Mouse (Mus musculus): Measurements from ENCODE around the gene Uba5. TPM values are rescaled to one million over a fixed set of nuclear protein-coding genes. Genes with fewer than 3 reads are reported as not detected.
A peak's percentile ranks its signal among the peaks of the same experiment; 100 is the strongest.

Uba5 gene
- polyA plus RNA-seq, 1 experiment from 2014 or later, result 68.5 TPM

DNA sequence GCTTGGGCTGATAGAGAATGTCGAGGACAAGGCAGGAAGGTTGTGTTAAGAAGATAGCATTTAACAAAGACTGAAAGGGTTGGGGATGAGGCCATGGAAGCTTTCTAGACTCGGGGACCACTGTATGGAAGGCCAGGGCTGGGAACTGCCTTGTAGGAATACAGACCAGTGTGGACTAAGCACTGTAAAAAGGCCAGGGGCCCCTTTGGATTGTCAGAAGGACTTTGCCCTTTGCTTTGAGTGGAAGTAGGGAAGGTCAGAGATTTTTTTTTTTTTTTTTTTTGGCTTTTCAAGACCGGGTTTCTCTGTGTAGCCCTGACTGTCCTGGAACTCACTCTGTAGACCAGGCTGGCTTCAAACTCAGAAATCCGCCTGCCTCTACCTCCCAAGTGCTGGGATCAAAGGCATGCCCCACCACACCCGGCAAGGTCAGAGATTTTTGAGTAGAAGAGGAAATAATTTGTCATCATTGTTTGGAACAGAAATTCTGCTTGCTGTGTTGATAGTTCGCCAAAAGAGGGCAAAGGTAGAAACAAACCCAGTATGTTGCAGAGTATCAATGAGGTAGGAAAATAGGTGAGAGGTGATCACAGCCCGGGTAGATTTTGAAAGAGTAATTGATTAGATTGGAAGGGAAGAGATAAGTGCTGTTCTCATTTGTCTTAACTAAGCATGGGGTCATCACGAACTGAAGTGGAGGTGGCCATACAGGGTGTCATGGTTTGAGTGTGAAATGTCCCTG lies 8.1 kb upstream of the Uba5 start:
- Histone ChIP-seq H3K4me2 (ENCODE audit: low read length) (no peak overlapping the region), H3K27me3 (replicated peaks; ENCODE audit: control insufficient read depth, insufficient read depth, low read length) (no peaks in the 10 kb centered on the region), H3K27ac (ENCODE audit: low read length) (no peak overlapping the region), H3K9ac (replicated peaks; ENCODE audit: low read depth, low read length) (no peak overlapping the region), H3K36me3 (ENCODE audit: control insufficient read depth, insufficient read depth) (no peaks in the 10 kb centered on the region), H3K9me3 (ENCODE audit: control insufficient read depth, low read length) (no peaks in the 10 kb centered on the region), H3K4me3 (replicated peaks; ENCODE audit: low read length) (no peak overlapping the region), H3K4me1 (replicated peaks; ENCODE audit: control insufficient read depth, insufficient read depth, low read length) (no peaks in the 10 kb centered on the region)
- no peak for ATAC-seq
- 81% methylated on average over 8 of the region's 8 CpGs for WGBS

DNA sequence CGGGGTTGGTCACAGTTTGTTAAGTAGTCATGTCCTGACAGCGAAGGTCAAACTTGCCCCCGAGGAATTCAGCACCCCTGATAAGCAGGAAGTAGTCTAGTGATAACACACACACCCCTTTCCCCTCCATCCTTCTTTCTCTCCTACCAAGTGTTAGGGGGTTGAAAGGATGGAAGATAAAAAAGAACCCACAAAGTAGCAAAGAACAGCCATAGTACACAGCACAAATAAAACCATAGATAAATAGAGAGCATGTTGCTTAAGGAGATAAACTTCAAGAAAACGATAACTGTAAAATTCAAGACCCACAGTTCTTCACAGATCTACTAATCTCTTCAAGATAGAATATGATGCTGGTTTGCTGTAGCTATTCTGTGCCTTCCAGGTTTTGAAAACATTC lies 7.3 kb upstream of the Uba5 start:
- H3K36me3 ChIP-seq (ENCODE audit: control insufficient read depth, insufficient read depth), result no peaks in the 10 kb centered on the region
- no peak for ATAC-seq
- no peaks in the 10 kb centered on the region for H3K4me1 ChIP-seq (replicated peaks; ENCODE audit: control insufficient read depth, insufficient read depth, low read length)
- no peak overlapping the region for H3K4me3 ChIP-seq (replicated peaks; ENCODE audit: low read length)
- no peak overlapping the region for H3K4me2 ChIP-seq (ENCODE audit: low read length)
- 91% methylated on average over 4 of the region's 4 CpGs for WGBS
- H3K9me3 ChIP-seq (ENCODE audit: control insufficient read depth, low read length), result no peaks in the 10 kb centered on the region
- H3K27ac ChIP-seq (ENCODE audit: low read length), result no peak overlapping the region
- H3K27me3 ChIP-seq (replicated peaks; ENCODE audit: control insufficient read depth, insufficient read depth, low read length), result no peaks in the 10 kb centered on the region
- H3K9ac ChIP-seq (replicated peaks; ENCODE audit: low read depth, low read length), result no peak overlapping the region

- no peak overlapping the region for H3K27ac ChIP-seq (ENCODE audit: low read length)
- no peak for ATAC-seq
- H3K9ac ChIP-seq (replicated peaks; ENCODE audit: low read depth, low read length), result no peak overlapping the region
- H3K36me3 ChIP-seq (ENCODE audit: control insufficient read depth, insufficient read depth), result peaks cover 7% of the 10 kb centered on the region; the same call in 1 of the 2 replicates
- no peak overlapping the region for H3K4me3 ChIP-seq (replicated peaks; ENCODE audit: low read length)
- no peaks in the 10 kb centered on the region for H3K27me3 ChIP-seq (replicated peaks; ENCODE audit: control insufficient read depth, insufficient read depth, low read length)
- no peak overlapping the region for H3K4me2 ChIP-seq (ENCODE audit: low read length)
- H3K4me1 ChIP-seq (replicated peaks; ENCODE audit: control insufficient read depth, insufficient read depth, low read length), result peaks cover 20% of the 10 kb centered on the region
- H3K9me3 ChIP-seq (ENCODE audit: control insufficient read depth, low read length), result no peaks in the 10 kb centered on the region
- 46% methylated on average over 1 of the region's 1 CpGs for WGBS
These were observed 1.6 kb upstream of the Uba5 start for GRCm38 (mm10) chr9:104064571-104064970.

- Histone ChIP-seq H3K36me3 (ENCODE audit: control insufficient read depth, insufficient read depth) (peaks cover 8% of the 10 kb centered on the region; the same call in 1 of the 2 replicates), H3K4me3 (replicated peaks; ENCODE audit: low read length) (peak within 1 kb of the TSS; percentile 86), H3K4me1 (replicated peaks; ENCODE audit: control insufficient read depth, insufficient read depth, low read length) (peaks cover 20% of the 10 kb centered on the region), H3K9ac (replicated peaks; ENCODE audit: low read depth, low read length) (peak within 1 kb of the TSS; percentile 81), H3K4me2 (ENCODE audit: low read length) (peak within 1 kb of the TSS; percentile 98), H3K27ac (ENCODE audit: low read length) (peak within 1 kb of the TSS; percentile 62), H3K9me3 (ENCODE audit: control insufficient read depth, low read length) (no peaks in the 10 kb centered on the region), H3K27me3 (replicated peaks; ENCODE audit: control insufficient read depth, insufficient read depth, low read length) (no peaks in the 10 kb centered on the region)
- 0% methylated on average over 28 of the region's 30 CpGs for WGBS
- peak; percentile 97 for ATAC-seq
These were observed 469 bp upstream of the Uba5 start, which contains the start of gene Acad11 for GRCm38 (mm10) chr9:104063244-104063961. Gene Acad11, plus strand, starts transcription at chr9:104063377.

GRCm38 (mm10) chr9:104051028-104051427 lies 11.9 kb downstream of the Uba5 start:
- H3K9me3 ChIP-seq (ENCODE audit: control insufficient read depth, low read length), result no peaks in the 10 kb centered on the region
- H3K27me3 ChIP-seq (replicated peaks; ENCODE audit: control insufficient read depth, insufficient read depth, low read length), result no peaks in the 10 kb centered on the region
- ATAC-seq, result no peak
- H3K27ac ChIP-seq (ENCODE audit: low read length), result no peak overlapping the region
- H3K4me3 ChIP-seq (replicated peaks; ENCODE audit: low read length), result no peak overlapping the region
- H3K4me2 ChIP-seq (ENCODE audit: low read length), result no peak overlapping the region
- H3K9ac ChIP-seq (replicated peaks; ENCODE audit: low read depth, low read length), result no peak overlapping the region
- WGBS, result 96% methylated on average over 6 of the region's 6 CpGs
- H3K36me3 ChIP-seq (ENCODE audit: control insufficient read depth, insufficient read depth), result peaks cover 67% of the 10 kb centered on the region
- no peaks in the 10 kb centered on the region for H3K4me1 ChIP-seq (replicated peaks; ENCODE audit: control insufficient read depth, insufficient read depth, low read length)

- no peak overlapping the region for H3K9ac ChIP-seq (replicated peaks; ENCODE audit: low read depth, low read length)
- 93% methylated on average over 4 of the region's 4 CpGs for WGBS
- no peaks in the 10 kb centered on the region for H3K4me1 ChIP-seq (replicated peaks; ENCODE audit: control insufficient read depth, insufficient read depth, low read length)
- H3K4me2 ChIP-seq (ENCODE audit: low read length), result no peak overlapping the region
- H3K27me3 ChIP-seq (replicated peaks; ENCODE audit: control insufficient read depth, insufficient read depth, low read length), result no peaks in the 10 kb centered on the region
- H3K9me3 ChIP-seq (ENCODE audit: control insufficient read depth, low read length), result no peaks in the 10 kb centered on the region
- ATAC-seq, result no peak
- no peak overlapping the region for H3K27ac ChIP-seq (ENCODE audit: low read length)
- peaks cover 13% of the 10 kb centered on the region for H3K36me3 ChIP-seq (ENCODE audit: control insufficient read depth, insufficient read depth)
- no peak overlapping the region for H3K4me3 ChIP-seq (replicated peaks; ENCODE audit: low read length)
These were observed 19.3 kb downstream of the Uba5 start for GRCm38 (mm10) chr9:104043676-104044075.

- Histone ChIP-seq H3K4me3 (replicated peaks; ENCODE audit: low read length) (no peak within 1 kb of the TSS), H3K27me3 (replicated peaks; ENCODE audit: control insufficient read depth, insufficient read depth, low read length) (no peaks in the 10 kb centered on the region), H3K27ac (ENCODE audit: low read length) (no peak within 1 kb of the TSS), H3K9ac (replicated peaks; ENCODE audit: low read depth, low read length) (no peak within 1 kb of the TSS), H3K4me1 (replicated peaks; ENCODE audit: control insufficient read depth, insufficient read depth, low read length) (no peaks in the 10 kb centered on the region), H3K36me3 (ENCODE audit: control insufficient read depth, insufficient read depth) (no peaks in the 10 kb centered on the region), H3K4me2 (ENCODE audit: low read length) (no peak within 1 kb of the TSS), H3K9me3 (ENCODE audit: control insufficient read depth, low read length) (no peaks in the 10 kb centered on the region)
- WGBS, result 75% methylated on average over 2 of the region's 2 CpGs
- no peak for ATAC-seq
These were observed 22.6 kb downstream of the Uba5 start, which contains the start of gene Gm28305 for GRCm38 (mm10) chr9:104040362-104040761. Gene Gm28305, plus strand, starts transcription at chr9:104040662.

DNA sequence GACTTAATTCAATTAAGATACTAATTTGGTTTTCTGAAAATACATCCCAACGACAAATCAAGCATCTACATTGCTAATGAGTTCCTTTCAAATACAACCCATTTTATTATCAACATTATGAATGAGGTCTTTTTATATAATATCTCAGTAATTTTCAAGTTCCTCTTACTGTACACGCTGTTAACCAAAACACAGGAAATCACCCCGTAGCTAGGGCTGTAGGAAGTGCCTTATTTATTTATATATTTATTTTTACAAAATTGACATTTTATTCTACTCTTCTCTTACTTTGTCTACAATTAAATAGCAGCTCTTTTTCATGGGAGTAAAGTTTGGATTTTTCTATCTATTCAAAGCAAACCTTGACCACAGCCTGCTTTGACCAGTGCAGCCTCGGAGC lies 23.2 kb downstream of the Uba5 start:
- H3K27ac ChIP-seq (ENCODE audit: low read length), result no peak overlapping the region
- no peaks in the 10 kb centered on the region for H3K27me3 ChIP-seq (replicated peaks; ENCODE audit: control insufficient read depth, insufficient read depth, low read length)
- WGBS, result 89% methylated on average over 4 of the region's 4 CpGs
- no peaks in the 10 kb centered on the region for H3K9me3 ChIP-seq (ENCODE audit: control insufficient read depth, low read length)
- ATAC-seq, result no peak
- H3K36me3 ChIP-seq (ENCODE audit: control insufficient read depth, insufficient read depth), result no peaks in the 10 kb centered on the region
- H3K4me3 ChIP-seq (replicated peaks; ENCODE audit: low read length), result no peak overlapping the region
- no peak overlapping the region for H3K9ac ChIP-seq (replicated peaks; ENCODE audit: low read depth, low read length)
- no peak overlapping the region for H3K4me2 ChIP-seq (ENCODE audit: low read length)
- H3K4me1 ChIP-seq (replicated peaks; ENCODE audit: control insufficient read depth, insufficient read depth, low read length), result no peaks in the 10 kb centered on the region

DNA sequence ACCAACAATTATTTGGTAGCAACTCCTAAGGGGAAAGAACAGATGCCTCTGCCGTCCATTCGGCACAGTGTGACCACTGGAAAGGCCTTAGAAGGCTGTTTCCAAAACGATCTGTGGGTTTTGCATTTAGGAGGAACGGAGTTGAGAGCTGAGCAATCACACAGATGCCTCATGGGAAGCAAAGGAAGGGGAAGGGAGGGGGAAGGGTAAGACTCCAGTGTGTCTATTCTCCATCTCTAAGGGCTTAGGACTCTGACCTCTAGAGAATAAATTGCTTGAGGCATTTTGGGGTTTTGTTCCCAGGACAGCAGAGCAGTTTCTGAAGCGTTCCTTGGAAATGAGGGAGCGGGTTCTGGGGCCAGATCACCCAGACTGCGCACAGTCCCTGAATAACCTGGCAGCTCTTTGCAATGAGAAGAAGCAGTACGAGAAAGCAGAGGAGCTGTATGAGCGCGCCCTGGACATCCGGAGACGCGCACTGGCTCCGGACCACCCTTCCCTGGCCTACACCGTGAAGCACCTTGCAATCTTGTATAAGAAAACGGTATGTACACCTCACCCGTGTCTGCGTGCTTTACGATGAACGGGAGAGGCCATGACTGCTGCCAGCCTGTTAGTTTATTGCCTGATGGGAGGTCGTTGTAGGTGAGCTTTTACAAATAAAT lies 23.8 kb downstream of the Uba5 start:
- ATAC-seq, result no peak
- no peaks in the 10 kb centered on the region for H3K27me3 ChIP-seq (replicated peaks; ENCODE audit: control insufficient read depth, insufficient read depth, low read length)
- WGBS, result 93% methylated on average over 21 of the region's 21 CpGs

More for the DNA sequence above, 23.8 kb downstream of the Uba5 start:
- H3K4me2 ChIP-seq (ENCODE audit: low read length), result no peak overlapping the region
- H3K27ac ChIP-seq (ENCODE audit: low read length), result no peak overlapping the region
- H3K36me3 ChIP-seq (ENCODE audit: control insufficient read depth, insufficient read depth), result no peaks in the 10 kb centered on the region
- no peaks in the 10 kb centered on the region for H3K4me1 ChIP-seq (replicated peaks; ENCODE audit: control insufficient read depth, insufficient read depth, low read length)
- H3K9ac ChIP-seq (replicated peaks; ENCODE audit: low read depth, low read length), result no peak overlapping the region
- H3K9me3 ChIP-seq (ENCODE audit: control insufficient read depth, low read length), result no peaks in the 10 kb centered on the region
- H3K4me3 ChIP-seq (replicated peaks; ENCODE audit: low read length), result no peak overlapping the region

Measured in forebrain, embryonic 16.5 days (tissue).